Mouse (Mus musculus): ENCODE data around the gene Hint3.
"Not testable (repeated sequence)": the region's sequence is repeated elsewhere in the genome, so short reads cannot be mapped to it uniquely, and the experiment has no call there.

Hint3 gene

DNA sequence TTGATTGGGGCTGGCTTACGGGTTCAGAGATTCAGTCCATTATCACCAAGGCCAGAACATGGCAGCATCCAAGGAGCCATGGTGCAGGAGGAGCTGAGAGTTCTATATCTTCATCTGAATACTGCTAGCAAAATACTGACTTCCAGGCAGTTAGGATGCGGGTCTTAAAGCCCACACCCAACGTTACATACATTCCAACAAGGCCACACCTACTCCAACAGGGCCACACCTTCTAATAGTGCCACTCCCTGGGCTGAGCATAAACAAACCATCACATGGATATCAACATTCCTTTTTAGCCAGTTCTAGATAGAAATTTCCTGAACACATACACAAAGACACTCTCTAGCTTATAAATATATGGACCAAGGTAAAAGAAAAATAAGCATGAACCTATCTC, at the start of gene Hint3:
Hint3 (minus strand) TSS at position 120 of the 400 bp plus-strand sequence.
- DNase-seq (ENCODE audit: low spot score in 2 of 2), result no peak

DNA sequence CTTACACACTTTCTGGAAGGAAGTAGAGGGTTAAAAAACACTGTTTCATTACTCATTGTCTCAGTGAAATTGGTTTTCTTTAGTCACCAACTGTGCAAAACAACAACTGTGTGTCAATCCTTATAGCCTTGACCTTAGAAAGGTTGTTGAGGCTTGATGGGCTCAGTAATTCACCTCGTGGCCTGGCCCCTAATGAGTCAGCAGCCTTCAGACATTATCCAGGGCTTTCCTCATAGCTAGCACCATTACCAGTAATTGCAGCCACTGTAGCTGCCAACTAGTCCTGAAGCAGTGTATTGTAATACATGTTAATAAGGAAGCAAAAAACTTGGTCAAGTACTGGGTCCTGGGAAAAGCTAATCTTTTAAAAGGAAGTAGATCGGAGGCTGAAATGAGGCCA, 48.6 kb upstream of the Hint3 start:
- no peak for DNase-seq (ENCODE audit: low spot score in 2 of 2)

DNA sequence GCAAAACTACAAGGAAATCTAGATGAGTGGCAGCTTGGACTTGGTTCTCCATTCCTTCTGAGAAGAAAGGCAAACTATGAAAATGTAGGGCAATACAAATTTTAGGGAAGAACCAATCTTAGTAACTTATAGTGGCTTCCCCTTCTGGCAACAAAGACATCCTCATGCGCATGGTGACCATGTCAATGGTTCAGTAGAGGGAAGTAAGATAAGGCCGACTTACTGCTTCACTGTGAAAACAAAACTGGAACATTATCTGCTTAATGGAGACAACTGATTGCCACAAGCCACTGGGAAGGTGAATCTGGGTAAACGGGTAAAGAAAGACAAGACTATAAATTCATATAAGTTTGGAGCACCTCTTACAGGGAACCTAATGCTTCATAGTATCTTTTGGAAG, 45.4 kb upstream of the Hint3 start:
- DNase-seq (ENCODE audit: low spot score in 2 of 2), result no peak

DNA sequence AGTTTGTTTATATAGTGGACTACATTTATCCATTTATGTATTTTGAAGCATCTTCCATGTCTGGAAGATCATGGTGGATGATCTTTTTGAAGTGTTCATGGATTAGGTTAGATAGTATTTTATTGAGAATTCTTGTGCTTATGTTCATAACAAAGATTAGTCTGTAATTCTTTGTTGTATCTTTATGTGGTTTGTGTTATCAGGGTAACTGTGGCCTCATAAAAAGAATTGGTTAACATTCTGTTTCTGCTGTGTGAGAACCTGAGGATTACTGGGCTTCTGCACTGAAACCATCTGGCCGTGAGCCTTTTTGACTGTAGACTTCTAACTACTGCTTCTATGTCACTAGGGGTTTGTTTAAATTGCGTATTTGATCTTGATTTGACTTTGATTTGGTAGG, 37.1 kb upstream of the Hint3 start:
- no peak for DNase-seq (ENCODE audit: low spot score in 2 of 2)

DNA sequence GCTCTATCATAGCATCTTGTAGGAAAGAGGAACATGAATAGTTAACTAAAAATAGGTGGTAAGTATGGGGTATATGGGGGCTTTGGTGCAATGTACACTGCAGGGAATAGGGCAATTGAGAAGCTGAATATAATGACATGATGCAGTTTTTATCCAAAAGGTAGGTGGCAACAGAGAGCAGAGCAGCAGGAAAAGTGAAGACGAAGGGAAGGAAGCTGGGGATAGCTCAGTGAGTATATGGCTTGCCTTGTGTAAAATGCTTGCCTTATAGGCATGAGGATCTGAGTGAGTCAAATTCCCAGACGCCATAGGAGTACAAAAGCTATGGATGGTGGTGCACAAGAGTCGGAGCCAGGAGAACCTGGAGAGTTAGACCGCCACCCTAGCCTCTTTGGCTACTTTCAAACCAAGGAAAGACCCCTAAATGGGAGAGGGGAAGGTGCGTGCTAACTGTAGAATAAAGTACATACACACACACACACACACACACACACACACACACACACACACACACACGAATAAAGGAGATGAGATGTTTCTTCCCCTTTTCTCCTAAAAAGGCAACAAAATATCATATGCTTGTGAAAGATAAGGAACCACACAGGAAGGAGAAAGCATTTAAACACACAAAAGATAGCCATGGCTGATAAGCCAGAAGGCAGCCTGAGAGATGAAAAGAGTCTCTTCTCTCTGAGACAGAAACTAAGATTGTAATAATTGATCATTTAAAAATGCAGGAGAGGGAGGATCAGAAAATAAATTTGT, 31.3 kb upstream of the Hint3 start:
- DNase-seq (ENCODE audit: low spot score in 2 of 2), result peak in 1 of 2 experiments; percentile 9

DNA sequence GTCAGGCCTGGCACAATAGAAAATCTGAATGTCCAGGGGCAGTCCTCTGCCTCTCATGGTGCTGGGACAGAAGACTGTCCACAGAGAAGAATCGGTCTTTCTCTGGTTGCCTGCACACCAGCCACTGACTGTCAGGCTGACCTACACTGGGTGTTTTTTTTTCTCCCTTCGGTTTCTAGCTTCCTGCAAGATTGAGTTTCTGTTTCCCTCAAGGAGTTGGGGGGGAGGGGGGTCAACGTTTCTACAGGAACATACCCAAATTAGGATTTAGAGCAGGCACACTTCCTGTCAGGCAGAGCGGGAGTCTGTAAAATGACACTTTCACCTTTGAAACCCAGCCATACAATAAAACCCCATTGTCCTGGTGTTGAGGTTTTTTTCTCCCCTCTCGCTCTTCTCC, 26.2 kb upstream of the Hint3 start:
- DNase-seq (ENCODE audit: low spot score in 2 of 2), result no peak

DNA sequence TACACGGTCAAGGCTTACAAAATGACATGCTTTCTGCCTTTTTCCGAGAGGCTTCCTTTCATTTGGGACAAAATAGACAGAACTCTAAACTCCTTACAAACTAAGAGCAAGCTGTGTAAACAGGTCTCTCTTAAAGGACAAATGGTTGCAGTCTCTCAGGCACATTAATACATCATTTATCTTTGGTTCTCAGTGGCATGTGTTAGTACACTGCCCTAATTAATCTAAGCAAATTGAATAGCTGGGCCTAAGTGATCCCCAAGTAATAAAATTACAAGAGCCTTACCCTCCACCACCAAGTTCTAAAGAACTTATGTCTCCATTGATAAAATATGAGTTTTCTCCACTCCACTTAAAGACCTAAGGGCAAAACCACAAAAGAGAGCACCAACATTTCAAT, 18.2 kb upstream of the Hint3 start:
- DNase-seq (ENCODE audit: low spot score in 2 of 2), result no peak

DNA sequence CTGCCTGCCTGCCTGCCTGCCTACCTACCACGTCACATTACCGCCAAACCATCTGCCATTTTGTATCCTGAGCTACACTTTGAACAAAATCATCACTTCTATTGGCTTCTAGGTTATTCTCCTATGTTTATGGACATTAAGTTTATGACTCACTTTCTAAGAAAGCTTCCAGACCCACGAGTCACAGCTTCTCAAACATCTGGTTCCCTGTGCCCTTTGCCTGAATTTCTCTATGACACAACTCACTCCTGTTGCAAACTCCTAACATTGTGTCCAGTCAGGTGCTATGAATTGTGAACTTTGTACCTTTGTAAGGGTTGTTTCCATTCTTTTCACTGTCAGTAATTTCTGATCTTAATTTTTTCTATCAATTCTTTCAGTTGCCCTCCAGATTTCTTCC, 8.8 kb upstream of the Hint3 start:
- DNase-seq (ENCODE audit: low spot score in 2 of 2), result no peak

DNA sequence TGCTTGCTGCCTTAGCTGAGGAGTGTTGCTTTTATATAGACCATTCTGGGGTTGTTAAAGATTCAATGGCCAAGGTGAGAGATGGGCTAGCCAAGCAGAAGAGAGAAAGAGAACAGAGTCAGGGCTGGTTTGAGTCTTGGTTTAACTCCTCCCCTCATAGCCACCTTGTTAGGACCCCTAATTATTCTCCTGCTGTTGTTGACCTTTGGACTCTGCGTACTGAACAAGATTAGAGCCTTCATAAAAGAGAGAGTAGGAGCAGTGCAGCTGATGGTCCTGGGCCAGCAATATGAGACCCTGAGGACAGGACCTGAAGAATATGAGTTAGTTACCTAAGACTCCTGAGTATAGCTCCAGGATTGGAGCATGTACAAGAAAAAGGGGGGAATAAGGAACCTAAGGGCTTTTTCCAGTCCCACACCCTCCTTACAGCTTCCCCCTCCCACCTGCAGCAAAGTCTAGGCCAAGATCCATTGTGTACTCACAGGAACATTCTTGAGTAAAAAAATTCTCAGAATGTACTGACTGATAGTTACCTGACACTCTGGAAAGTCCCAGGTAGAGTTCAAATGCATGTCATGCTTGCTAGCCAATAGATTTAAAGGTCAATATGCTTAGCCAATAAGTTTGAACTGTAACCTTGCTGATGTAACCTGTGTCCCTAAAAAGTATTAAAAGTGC, 7.2 kb upstream of the Hint3 start:
- not testable (repeated sequence) for DNase-seq (ENCODE audit: low spot score in 2 of 2)

DNA sequence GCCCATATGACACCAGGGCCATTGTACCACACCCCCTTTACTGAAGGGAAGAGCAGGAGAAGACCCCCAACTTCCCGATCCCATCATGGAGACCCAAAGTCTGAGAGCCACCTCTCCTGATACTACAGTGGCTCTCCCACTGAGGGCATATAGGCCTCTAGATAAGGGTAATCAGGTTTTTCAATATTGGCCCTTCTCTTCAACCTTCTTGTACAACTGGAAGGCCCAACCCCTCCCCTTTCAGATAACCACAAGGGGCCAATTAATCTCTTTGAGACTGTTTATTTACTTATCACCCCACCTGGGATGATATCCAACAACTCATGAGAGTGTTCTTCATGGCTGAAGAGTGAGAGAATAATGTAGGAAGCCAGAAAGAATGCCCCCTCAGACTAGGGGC, 3.3 kb upstream of the Hint3 start:
- DNase-seq (ENCODE audit: low spot score in 2 of 2), result no peak

DNA sequence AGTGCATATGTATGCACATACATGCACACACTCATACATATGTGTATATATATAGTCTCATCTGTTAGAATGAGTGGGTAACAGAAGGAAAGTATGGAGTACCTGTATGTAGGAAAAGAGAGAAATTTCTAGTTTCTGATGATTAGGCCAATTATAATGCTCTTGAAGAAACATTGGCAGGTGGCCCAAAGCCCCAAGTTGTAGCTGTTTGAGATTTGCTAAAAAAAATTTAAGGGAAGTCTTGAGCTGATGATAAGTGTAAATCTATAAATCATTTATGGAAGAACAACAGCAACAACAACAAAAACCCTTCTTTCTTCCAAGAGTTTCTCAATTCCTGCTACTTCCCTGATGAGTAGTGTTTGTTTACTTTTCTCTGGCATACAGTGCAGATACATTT, 545 bp upstream of the Hint3 start:
- DNase-seq (ENCODE audit: low spot score in 2 of 2), result no peak

DNA sequence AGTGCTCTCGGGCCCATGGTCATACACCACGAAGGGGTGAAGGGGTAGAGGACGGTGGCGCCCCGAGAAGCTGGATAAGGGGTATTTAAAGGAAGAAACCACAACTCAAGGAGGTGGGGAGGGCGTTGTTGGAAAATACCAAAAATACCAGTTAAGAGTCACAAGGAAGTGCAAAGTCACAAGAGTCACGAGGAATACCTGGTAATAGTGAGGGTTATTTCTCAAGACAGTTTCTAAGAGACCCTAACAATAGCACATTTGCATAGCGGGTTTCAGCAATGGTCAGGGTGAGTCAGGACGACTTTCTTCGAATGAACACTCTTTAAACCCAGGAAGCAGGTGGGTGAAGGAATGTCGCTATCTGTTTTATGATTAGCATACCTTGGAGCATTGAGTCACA, 988 bp downstream of the Hint3 start:
- not testable (repeated sequence) for DNase-seq (ENCODE audit: low spot score in 2 of 2)

DNA sequence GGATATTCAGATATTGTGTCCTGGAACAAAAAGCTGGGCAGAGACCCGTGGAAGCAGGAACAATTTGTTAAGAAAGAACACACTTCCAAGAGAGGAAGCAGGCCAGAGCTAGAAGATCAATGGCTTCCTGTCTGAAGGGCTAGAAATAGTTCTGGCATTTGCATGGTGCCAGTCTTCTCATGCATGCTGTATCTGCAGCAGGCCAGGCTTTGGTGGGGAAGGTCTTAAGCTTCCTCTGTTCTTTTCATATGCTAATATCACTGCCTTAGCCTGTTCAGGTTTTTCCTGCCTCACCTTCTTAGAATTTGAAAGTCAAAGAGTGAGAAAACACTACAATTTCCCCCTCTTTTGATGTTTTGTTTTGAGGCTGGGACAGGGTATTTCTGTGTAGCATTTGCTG, 1.9 kb downstream of the Hint3 start:
- no peak for DNase-seq (ENCODE audit: low spot score in 2 of 2)

DNA sequence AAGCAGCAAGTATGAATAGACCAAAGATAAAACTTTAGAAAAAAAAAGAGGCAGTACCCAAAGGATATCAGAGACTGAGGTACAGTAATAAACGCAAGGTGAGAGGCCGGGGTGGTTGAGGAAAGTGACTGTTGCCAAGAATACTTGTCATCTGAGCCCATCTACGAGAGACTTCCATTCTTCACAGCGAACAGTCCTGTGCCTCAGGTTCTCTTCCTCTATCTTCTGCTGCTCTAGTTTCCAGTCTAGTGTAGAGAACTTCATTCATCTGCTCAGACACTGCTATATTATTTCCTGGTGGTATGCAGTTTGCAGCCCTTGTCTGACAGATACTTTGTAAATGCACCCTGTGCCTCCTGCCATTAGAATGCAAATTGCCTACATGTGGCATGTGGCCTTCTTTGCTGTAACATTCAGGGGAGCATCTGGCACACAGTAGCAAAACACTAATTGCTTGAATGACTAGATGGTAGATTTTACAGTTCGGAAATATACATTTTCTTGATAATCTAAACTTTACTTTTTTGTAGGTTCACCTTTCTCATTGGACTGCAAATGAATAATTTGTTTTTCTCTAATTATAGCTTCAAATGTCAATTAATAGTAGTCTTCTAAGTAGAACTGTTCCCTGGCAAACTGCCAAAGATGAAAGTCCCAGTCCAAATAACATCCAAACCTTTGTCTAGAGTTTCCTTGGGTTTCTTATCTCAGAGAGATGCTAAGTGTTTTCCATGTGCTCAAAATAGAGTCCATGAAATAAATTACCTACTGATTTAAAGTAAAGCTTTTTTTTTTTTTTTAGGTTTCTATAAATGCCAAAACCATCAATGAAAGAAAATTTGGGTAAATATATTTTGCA, 5.0 kb downstream of the Hint3 start:
- DNase-seq (ENCODE audit: low spot score in 2 of 2), result no peak

DNA sequence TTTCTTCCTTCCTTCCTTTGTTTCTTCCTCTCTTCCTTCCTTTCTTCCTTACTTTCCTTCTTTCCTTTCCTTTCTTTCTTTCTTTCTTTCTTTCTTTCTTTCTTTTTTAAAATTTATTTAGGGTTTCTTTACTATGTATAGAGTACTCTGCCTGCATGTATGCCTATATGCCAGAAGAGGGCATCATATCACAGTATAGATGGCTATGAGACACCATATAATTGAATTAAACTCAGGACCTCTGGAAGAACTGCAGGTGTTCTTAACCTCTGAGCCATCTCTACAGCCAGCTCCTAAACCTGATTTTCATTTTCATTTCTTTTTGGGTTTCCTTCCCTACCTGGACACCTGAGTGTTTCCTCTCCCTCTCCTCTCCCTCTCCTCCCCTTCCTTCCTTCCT, 6.5 kb downstream of the Hint3 start:
- no peak for DNase-seq (ENCODE audit: low spot score in 2 of 2)

DNA sequence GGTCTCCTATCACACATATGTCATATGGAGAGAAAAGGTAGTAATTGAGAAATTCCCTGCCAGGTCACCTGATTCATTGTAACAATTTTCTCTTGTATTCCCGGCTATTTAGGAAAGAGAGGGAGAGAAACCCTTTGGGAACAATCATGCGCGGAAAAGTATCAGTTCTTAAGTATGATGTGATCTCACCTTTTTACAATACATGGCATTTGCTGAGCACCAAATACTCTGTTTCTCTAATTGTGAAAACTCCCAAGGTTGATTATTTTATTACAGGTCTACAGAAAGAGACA, 10.6 kb downstream of the Hint3 start:
- DNase-seq (ENCODE audit: low spot score in 2 of 2), result no peak

DNA sequence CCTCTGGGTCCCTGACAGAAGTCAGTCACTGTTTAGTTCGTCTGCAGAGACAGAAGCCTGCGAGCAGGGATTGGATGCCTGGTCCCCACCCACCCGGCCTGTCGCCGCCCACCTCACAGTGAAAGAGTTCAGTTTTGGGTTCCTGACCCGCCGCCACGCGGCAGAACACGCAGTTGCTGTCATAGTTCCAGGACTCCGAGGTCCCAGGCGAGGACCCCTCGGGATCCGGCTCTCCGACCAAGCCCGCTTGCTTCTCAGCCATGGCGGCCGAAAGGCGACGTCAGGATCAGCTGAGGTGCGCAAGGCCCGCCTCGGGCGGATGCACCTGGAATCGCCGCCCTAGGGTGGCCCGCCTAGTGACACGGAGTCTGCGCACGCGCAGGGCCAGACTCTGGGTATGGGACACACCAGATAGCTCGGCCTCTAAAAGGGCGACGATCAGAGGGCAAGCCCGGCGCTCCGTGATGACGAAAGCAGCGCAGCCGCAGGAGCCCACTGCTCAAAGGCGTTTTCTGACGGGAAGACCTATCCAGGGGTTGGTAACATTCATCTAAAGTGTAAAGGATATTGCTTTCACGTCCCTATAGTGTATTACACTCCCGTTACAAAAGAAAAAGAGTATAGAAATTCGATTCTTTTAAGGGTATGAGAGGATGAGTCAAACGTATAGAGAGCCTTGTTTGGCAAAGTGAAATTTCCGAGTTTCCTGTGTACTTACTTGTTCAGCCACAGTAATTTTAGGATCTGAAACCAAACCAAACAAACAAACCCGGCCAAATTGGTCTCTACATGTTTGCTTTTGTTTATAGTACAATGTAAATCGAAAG, 11.1 kb downstream of the Hint3 start:
- peak; percentile 98 to 99 for DNase-seq (ENCODE audit: low spot score in 2 of 2)

DNA sequence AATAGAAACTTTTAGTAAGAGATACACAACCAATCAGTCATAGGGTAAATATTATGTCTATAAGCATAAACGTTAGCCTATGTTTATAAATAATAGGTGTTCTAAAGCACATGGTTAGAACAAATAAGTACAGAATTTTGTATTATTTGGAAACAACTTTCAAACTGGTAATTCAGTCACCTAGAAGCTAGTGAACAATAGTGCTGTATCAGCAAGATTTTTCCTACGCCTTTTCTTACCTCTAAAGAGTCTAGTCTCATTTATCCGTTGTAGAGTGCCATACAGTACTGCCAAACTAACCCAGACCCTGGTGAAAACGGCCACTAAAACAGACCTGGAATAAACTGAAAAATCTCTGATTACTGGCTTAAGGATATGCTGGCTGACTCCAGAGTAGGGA, 16.4 kb downstream of the Hint3 start:
- no peak for DNase-seq (ENCODE audit: low spot score in 2 of 2)

DNA sequence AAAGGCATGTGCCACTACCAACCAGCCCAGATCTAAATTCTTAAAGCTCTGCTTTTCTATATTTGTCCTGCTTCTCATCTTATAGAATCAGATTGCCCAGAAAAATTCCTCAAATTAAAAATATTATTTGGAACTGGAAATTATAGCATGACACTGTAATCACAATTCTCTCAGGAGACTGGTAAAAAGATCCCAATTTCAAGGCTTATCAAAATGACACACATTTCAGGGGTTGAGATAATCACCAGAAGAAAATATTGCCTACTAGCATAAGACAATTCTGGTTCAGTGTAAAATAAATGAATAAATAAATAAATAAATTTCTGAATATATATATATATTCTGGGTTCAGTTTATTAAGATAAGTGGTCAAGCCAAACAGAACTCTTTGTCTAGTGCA, 19.8 kb downstream of the Hint3 start:
- DNase-seq (ENCODE audit: low spot score in 2 of 2), result no peak

DNA sequence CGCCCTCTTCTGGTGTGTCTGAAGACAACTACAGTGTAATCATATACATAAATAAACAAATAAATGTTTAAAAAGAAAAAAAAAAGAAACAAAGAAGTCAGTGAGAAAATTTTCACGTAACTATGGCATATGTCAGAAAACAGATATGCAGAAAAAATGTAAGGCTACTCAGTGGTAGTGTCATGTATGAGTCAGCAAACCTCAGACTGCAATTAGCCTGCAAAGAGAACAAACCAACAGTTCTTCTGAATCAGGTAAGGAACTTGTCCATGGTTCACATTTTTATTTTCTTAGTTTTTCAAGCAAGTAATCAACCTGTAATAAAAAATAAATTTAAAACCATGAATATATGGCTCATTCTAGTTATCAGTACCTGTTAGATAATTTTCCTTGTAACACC, 21.3 kb downstream of the Hint3 start:
- no peak for DNase-seq (ENCODE audit: low spot score in 2 of 2)

DNA sequence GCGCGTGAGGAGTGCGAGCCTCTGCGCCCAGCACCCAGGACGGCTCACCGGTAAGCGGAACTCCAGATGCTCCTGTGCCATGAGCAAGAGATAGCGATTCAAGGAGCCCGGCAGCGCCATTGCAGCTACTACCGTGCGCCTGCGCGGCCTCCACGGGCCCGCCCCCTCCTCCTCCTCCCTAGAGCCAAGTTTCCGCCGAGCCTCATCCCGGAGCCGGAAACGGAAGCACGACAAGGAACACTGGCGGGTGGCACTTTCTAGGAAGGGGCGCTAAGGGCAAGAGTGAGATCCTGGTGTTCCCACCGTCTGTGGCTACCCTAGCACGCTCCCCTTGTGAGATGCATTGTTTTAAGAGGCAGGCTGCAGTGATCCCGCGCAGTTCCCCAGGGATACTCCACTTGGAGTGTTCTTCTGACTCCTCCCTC, 28.9 kb downstream of the Hint3 start, which contains the start of gene Trmt11:
Trmt11 (minus strand) TSS at position 208 of the 425 bp plus-strand sequence.
- peak; percentile 71 to 89 for DNase-seq (ENCODE audit: low spot score in 2 of 2)

DNA sequence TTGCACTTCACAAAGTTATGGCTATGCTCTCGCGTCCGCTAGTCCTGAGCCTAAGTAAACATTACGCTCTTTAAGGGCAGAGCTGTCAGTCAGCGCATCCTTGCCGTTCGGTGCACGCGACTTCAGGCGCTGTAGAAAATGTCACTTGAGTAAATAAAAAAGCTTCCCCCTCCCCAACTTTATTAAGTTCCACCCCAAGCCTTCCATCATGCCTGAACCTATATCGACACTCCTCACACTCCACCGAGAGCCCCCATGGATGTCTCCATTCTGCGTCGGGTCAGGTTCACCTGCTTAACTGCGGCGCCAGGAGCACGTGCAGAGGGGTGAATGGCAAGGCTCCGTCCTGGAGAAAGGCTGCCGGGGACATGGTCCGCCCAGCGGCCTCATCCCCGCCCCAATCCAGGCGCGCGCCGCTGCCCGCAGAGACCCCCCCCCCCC, 29.3 kb downstream of the Hint3 start:
- DNase-seq (ENCODE audit: low spot score in 2 of 2), result no peak

Measured in left cerebral cortex, adult 9 months (tissue).